Mouse (Mus musculus): ENCODE measurements around the gene Gm20388.

GRCm38 (mm10) chr8:124286461-124287124, 4376.0 kb downstream of the Gm20388 start:
- TF ChIP-seq CTCF (IDR thresholded peaks at IDR 0.05; ENCODE audit: insufficient read depth, low read depth, low read length) (no peak), POLR2A (IDR thresholded peaks at IDR 0.05; ENCODE audit: insufficient read depth, low read depth, low read length) (no peak)

Measured in olfactory bulb, adult 2 months (tissue).